Comparison of ENCODE assay signal across 8 mouse cellular contexts in the genomic region with DNA sequence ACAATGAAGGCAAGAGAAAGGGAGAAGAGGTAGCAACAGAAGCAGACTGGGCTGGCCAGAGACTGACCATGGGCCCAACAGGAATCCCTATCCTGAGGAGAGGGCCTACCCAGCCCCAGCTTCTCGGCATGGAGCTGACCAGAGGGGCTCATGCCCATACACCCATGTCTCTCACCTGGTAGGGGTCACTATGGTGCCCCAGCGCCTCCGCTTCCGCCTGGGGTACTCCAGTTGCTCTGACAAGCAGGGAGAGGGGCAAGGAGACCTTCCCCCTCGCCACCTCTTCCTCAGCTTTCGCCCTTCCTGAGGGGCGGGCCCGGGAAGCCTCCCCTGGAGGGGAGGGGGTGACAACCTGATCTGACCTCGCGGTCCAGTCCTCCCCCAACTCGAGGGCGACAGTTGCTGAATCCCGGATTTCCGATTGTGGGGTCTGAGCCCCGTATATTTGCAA. TPM values are rescaled to one million over a fixed set of nuclear protein-coding genes. Genes with fewer than 3 reads are reported as not detected.
DNase-seq lines count a peak whose midpoint lies in the region; ATAC-seq lines count a peak whose summit lies in the region.

No protein-coding gene starts in this region.

- H3K4me2 ChIP-seq in embryonic facial prominence, embryonic 12.5 days (replicated peaks): peak overlapping the region; percentile 84
- peak overlapping the region; percentile 84 for H3K4me2 ChIP-seq in hindbrain, embryonic 16.5 days (ENCODE audit: low read length)

- peak overlapping the region; percentile 63 for H3K4me3 ChIP-seq in embryonic facial prominence, embryonic 12.5 days
- H3K4me3 ChIP-seq in hindbrain, embryonic 16.5 days (ENCODE audit: low read length): peak overlapping the region; percentile 85

- WGBS in embryonic facial prominence, embryonic 12.5 days: under 1% methylated on average over 15 of the region's 15 CpGs
- WGBS in hindbrain, embryonic 16.5 days: 0% methylated on average over 15 of the region's 15 CpGs

- no peaks in the 10 kb centered on the region for H3K27me3 ChIP-seq in embryonic facial prominence, embryonic 12.5 days
- H3K27me3 ChIP-seq in hindbrain, embryonic 16.5 days (replicated peaks; ENCODE audit: control insufficient read depth, insufficient read depth, low read length): no peaks in the 10 kb centered on the region

- no peaks in the 10 kb centered on the region for H3K9me3 ChIP-seq in embryonic facial prominence, embryonic 12.5 days
- no peaks in the 10 kb centered on the region for H3K9me3 ChIP-seq in hindbrain, embryonic 16.5 days (ENCODE audit: control insufficient read depth, low read length)

- peak; percentile 40 for DNase-seq in adrenal gland, postnatal 10 days
- no peak for DNase-seq in adrenal gland, adult 18-20 months (ENCODE audit: low spot score in 2 of 2)
- DNase-seq in A20 (ENCODE audit: low read depth, low spot score): peak; percentile 51
- DNase-seq in lung, postnatal 10 days: peak; percentile 49
- peak; percentile 28 for DNase-seq in thymus, postnatal 0 days (ENCODE audit: low spot score)

- peak overlapping the region; percentile 78 for H3K9ac ChIP-seq in embryonic facial prominence, embryonic 12.5 days
- peak overlapping the region; percentile 95 for H3K9ac ChIP-seq in hindbrain, embryonic 16.5 days (ENCODE audit: low read depth, low read length)

- H3K36me3 ChIP-seq in embryonic facial prominence, embryonic 12.5 days: peaks cover 18% of the 10 kb centered on the region
- peaks cover 15% of the 10 kb centered on the region; the same call in 1 of the 2 replicates for H3K36me3 ChIP-seq in hindbrain, embryonic 16.5 days (ENCODE audit: control insufficient read depth, insufficient read depth, low read length)

- no peak for ATAC-seq in embryonic facial prominence, embryonic 12.5 days (ENCODE audit: insufficient number of reproducible peaks, insufficient read depth, low FRiP score, low TSS enrichment)
- no peak for ATAC-seq in hindbrain, embryonic 16.5 days
- ATAC-seq in inflammation-experienced regulatory T-cells, adult 6 months: no peak

- peaks cover 23% of the 10 kb centered on the region for H3K4me1 ChIP-seq in embryonic facial prominence, embryonic 12.5 days
- H3K4me1 ChIP-seq in hindbrain, embryonic 16.5 days (ENCODE audit: control insufficient read depth, insufficient read depth, low read depth, low read length): peaks cover 28% of the 10 kb centered on the region

- peak overlapping the region; percentile 93 for H3K27ac ChIP-seq in embryonic facial prominence, embryonic 12.5 days
- H3K27ac ChIP-seq in hindbrain, embryonic 16.5 days (ENCODE audit: low read depth, low read length): peak overlapping the region; percentile 95

RNA-seq across cellular contexts. Expression of gene Taok2, which starts 0.7 kb away (rescaled TPM):
- 10 to 100 TPM; 69.7 to 85.8 TPM for total RNA-seq in adrenal gland, postnatal 10 days (2021)
- total RNA-seq in adrenal gland, adult 18-20 months (2021): 10 to 100 TPM; 67.1 to 70.6 TPM
- 57.7 and 61.3 TPM in 2 replicates for polyA plus RNA-seq in embryonic facial prominence, embryonic 12.5 days (2016; fragmentation: Nextera tagmentation; extraction: Ambion mirVana)
- polyA plus RNA-seq in hindbrain, embryonic 16.5 days (2015; fragmentation: Nextera tagmentation; extraction: Ambion mirVana): 52.8 and 60.3 TPM in 2 replicates
- 21.2 and 26.6 TPM in 2 replicates for polyA plus RNA-seq in thymus, postnatal 0 days (2015; fragmentation: Nextera tagmentation; extraction: Ambion mirVana)
- 10 to 100 TPM; 16.8 to 20.3 (median 19.6) TPM for polyA plus RNA-seq in inflammation-experienced regulatory T-cells, adult 6 months (2017; shearing (Covaris generic))

RNA-seq across cellular contexts. Expression of gene Ino80e, which starts 21.6 kb away (rescaled TPM):
- 10 to 100 TPM; 35.4 to 45.6 TPM for total RNA-seq in adrenal gland, postnatal 10 days (2021)
- total RNA-seq in adrenal gland, adult 18-20 months (2021): 10 to 100 TPM; 38.4 to 42.5 TPM
- polyA plus RNA-seq in embryonic facial prominence, embryonic 12.5 days (2016; fragmentation: Nextera tagmentation; extraction: Ambion mirVana): 96.7 and 99.6 TPM in 2 replicates
- polyA plus RNA-seq in hindbrain, embryonic 16.5 days (2015; fragmentation: Nextera tagmentation; extraction: Ambion mirVana): 88.3 and 100 TPM in 2 replicates
- polyA plus RNA-seq in thymus, postnatal 0 days (2015; fragmentation: Nextera tagmentation; extraction: Ambion mirVana): 82.9 and 98.9 TPM in 2 replicates
- 10 to 100 TPM; 63.0 to 88.4 (median 68.7) TPM for polyA plus RNA-seq in inflammation-experienced regulatory T-cells, adult 6 months (2017; shearing (Covaris generic))

RNA-seq across cellular contexts. Expression of gene Hirip3, which starts 22.0 kb away (rescaled TPM):
- 10 to 100 TPM; 21.2 to 28.6 TPM for total RNA-seq in adrenal gland, postnatal 10 days (2021)
- 10 to 100 TPM in 1 of 2 experiments, 1 to 10 TPM in 1; 9.8 to 11.8 TPM for total RNA-seq in adrenal gland, adult 18-20 months (2021)
- 43.7 and 45.6 TPM in 2 replicates for polyA plus RNA-seq in embryonic facial prominence, embryonic 12.5 days (2016; fragmentation: Nextera tagmentation; extraction: Ambion mirVana)
- polyA plus RNA-seq in hindbrain, embryonic 16.5 days (2015; fragmentation: Nextera tagmentation; extraction: Ambion mirVana): 21.1 and 23.6 TPM in 2 replicates
- 16.9 and 22.6 TPM in 2 replicates for polyA plus RNA-seq in thymus, postnatal 0 days (2015; fragmentation: Nextera tagmentation; extraction: Ambion mirVana)
- 10 to 100 TPM; 11.2 to 19.3 (median 18.2) TPM for polyA plus RNA-seq in inflammation-experienced regulatory T-cells, adult 6 months (2017; shearing (Covaris generic))

RNA-seq across cellular contexts. Expression of gene Doc2a, which starts 36.5 kb away (rescaled TPM):
- 1 to 10 TPM in 1 of 2 experiments, under 1 TPM in 1; 0.82 to 1.0 TPM for total RNA-seq in adrenal gland, postnatal 10 days (2021)
- total RNA-seq in adrenal gland, adult 18-20 months (2021): under 1 TPM; 0.13 to 0.50 TPM
- 2.1 and 2.8 TPM in 2 replicates for polyA plus RNA-seq in embryonic facial prominence, embryonic 12.5 days (2016; fragmentation: Nextera tagmentation; extraction: Ambion mirVana)
- polyA plus RNA-seq in hindbrain, embryonic 16.5 days (2015; fragmentation: Nextera tagmentation; extraction: Ambion mirVana): 31.1 and 34.0 TPM in 2 replicates
- polyA plus RNA-seq in thymus, postnatal 0 days (2015; fragmentation: Nextera tagmentation; extraction: Ambion mirVana): 0.21 and 0.33 TPM in 2 replicates
- polyA plus RNA-seq in inflammation-experienced regulatory T-cells, adult 6 months (2017; shearing (Covaris generic)): not detected

RNA-seq across cellular contexts. Expression of gene Tmem219, which starts 39.0 kb away (rescaled TPM):
- 10 to 100 TPM; 32.1 to 32.3 TPM for total RNA-seq in adrenal gland, postnatal 10 days (2021)
- 10 to 100 TPM; 30.7 to 32.8 TPM for total RNA-seq in adrenal gland, adult 18-20 months (2021)
- polyA plus RNA-seq in embryonic facial prominence, embryonic 12.5 days (2016; fragmentation: Nextera tagmentation; extraction: Ambion mirVana): 18.6 and 22.2 TPM in 2 replicates
- polyA plus RNA-seq in hindbrain, embryonic 16.5 days (2015; fragmentation: Nextera tagmentation; extraction: Ambion mirVana): 34.0 and 35.9 TPM in 2 replicates
- 37.4 and 38.9 TPM in 2 replicates for polyA plus RNA-seq in thymus, postnatal 0 days (2015; fragmentation: Nextera tagmentation; extraction: Ambion mirVana)
- 10 to 100 TPM; 36.8 to 69.8 (median 47.7) TPM for polyA plus RNA-seq in inflammation-experienced regulatory T-cells, adult 6 months (2017; shearing (Covaris generic))

Comparison
In these comparisons a context has a peak if more than half of its experiments do, and no peak if none do; other contexts are left out.
1. DNase-seq: peak in adrenal gland, postnatal 10 days (single experiment), A20 (single experiment), lung, postnatal 10 days (single experiment) and thymus, postnatal 0 days (single experiment); none in adrenal gland, adult 18-20 months (0 of 2).